Mouse (Mus musculus) kidney, adult 2 months (tissue): Measurements from ENCODE around the gene Ccdc80.

ENCODE experiments used
- CTCF ChIP-seq: fragments of 200-500 bp; conservative IDR thresholded peaks from 2 replicates; pipeline ENCODE4 v1.5.1; 2011; ENCODE audit warnings: low read depth, mild to moderate bottlenecking, control low read depth, low read length, moderate library complexity, mixed read lengths; ENCODE audit not compliant: insufficient read depth, insufficient read length
- POLR2A ChIP-seq: fragments of 200-500 bp; IDR thresholded peaks from one replicate; pipeline ENCODE4 v1.6.1; 2011; ENCODE audit warnings: low read depth, low read length, control low read depth

- TF ChIP-seq CTCF (no peak), POLR2A (no peak)
Observed at GRCm38 (mm10) chr16:45118760-45119159, 25.6 kb downstream of the Ccdc80 start.
